ENCODE assay signal across 8 mouse cellular contexts in genomic region chr19:53528131-53528621, GRCm38 (mm10). TPM values are rescaled to one million over a fixed set of nuclear protein-coding genes. Genes with fewer than 3 reads are reported as not detected.
DNase-seq lines count a peak whose midpoint lies in the region; ATAC-seq lines count a peak whose summit lies in the region.

No protein-coding gene starts in this region.

- H3K4me2 ChIP-seq in kidney, embryonic 16.5 days (replicated peaks; ENCODE audit: low read depth, low read length), result peak overlapping the region; percentile 97
- H3K4me2 ChIP-seq in intestine, embryonic 16.5 days (ENCODE audit: low read depth, low read length), result peak overlapping the region; percentile 98
- H3K4me2 ChIP-seq in neural tube, embryonic 12.5 days (replicated peaks), result peak overlapping the region; percentile 93

- H3K36me3 ChIP-seq in kidney, embryonic 16.5 days (ENCODE audit: insufficient read depth, low read length), result no peaks in the 10 kb centered on the region
- H3K36me3 ChIP-seq in embryonic facial prominence, embryonic 10.5 days (replicated peaks), result no peaks in the 10 kb centered on the region
- no peaks in the 10 kb centered on the region for H3K36me3 ChIP-seq in intestine, embryonic 16.5 days (ENCODE audit: control insufficient read depth, insufficient read depth, low read length)
- H3K36me3 ChIP-seq in neural tube, embryonic 12.5 days, result no peaks in the 10 kb centered on the region

- peak overlapping the region; percentile 80 for H3K9ac ChIP-seq in kidney, embryonic 16.5 days (replicated peaks; ENCODE audit: low read length)
- H3K9ac ChIP-seq in intestine, embryonic 16.5 days (ENCODE audit: low read depth, low read length), result peak overlapping the region; percentile 91
- H3K9ac ChIP-seq in neural tube, embryonic 12.5 days, result peak overlapping the region; percentile 72

- peak; percentile 6; the same call in 1 of the 2 replicates for ATAC-seq in kidney, embryonic 16.5 days (ENCODE audit: low FRiP score, low TSS enrichment)
- peak; percentile 10 for ATAC-seq in intestine, embryonic 16.5 days
- peak; percentile 10 for ATAC-seq in neural tube, embryonic 12.5 days (ENCODE audit: low FRiP score, low read depth)
- ATAC-seq in activated CD4-positive, CD25-positive, alpha-beta regulatory T cell, adult 4 months, result no peak

- peaks cover 9% of the 10 kb centered on the region; the same call in 1 of the 2 replicates for H3K27me3 ChIP-seq in kidney, embryonic 16.5 days (ENCODE audit: insufficient read depth, low read length)
- H3K27me3 ChIP-seq in embryonic facial prominence, embryonic 10.5 days (replicated peaks; ENCODE audit: low read depth, poor library complexity, severe bottlenecking), result peaks cover 41% of the 10 kb centered on the region
- no peaks in the 10 kb centered on the region for H3K27me3 ChIP-seq in intestine, embryonic 16.5 days (replicated peaks; ENCODE audit: control insufficient read depth, insufficient read depth, low read length)
- peaks cover 32% of the 10 kb centered on the region for H3K27me3 ChIP-seq in neural tube, embryonic 12.5 days (replicated peaks)

- WGBS in kidney, embryonic 16.5 days, result 1% methylated on average over 13 of the region's 13 CpGs
- under 1% methylated on average over 13 of the region's 13 CpGs for WGBS in embryonic facial prominence, embryonic 10.5 days
- 3% methylated on average over 13 of the region's 13 CpGs for WGBS in intestine, embryonic 16.5 days
- under 1% methylated on average over 13 of the region's 13 CpGs for WGBS in neural tube, embryonic 12.5 days

- H3K27ac ChIP-seq in kidney, embryonic 16.5 days (ENCODE audit: low read length), result no peak overlapping the region
- peak overlapping the region; percentile 86; the same call in 1 of the 2 replicates for H3K27ac ChIP-seq in embryonic facial prominence, embryonic 10.5 days (replicated peaks)
- H3K27ac ChIP-seq in intestine, embryonic 16.5 days (ENCODE audit: low read length), result no peak overlapping the region
- no peak overlapping the region for H3K27ac ChIP-seq in neural tube, embryonic 12.5 days

- peaks cover 39% of the 10 kb centered on the region for H3K4me1 ChIP-seq in kidney, embryonic 16.5 days (ENCODE audit: insufficient read depth, low read length)
- peaks cover 54% of the 10 kb centered on the region for H3K4me1 ChIP-seq in embryonic facial prominence, embryonic 10.5 days
- H3K4me1 ChIP-seq in intestine, embryonic 16.5 days (ENCODE audit: control insufficient read depth, insufficient read depth, low read length), result peaks cover 28% of the 10 kb centered on the region
- H3K4me1 ChIP-seq in neural tube, embryonic 12.5 days, result peaks cover 14% of the 10 kb centered on the region

- no peak for DNase-seq in kidney, postnatal 36 days
- DNase-seq in embryonic facial prominence, embryonic 10.5 days (ENCODE audit: low spot score), result peak; percentile 49
- no peak for DNase-seq in adrenal gland, adult 2 months
- DNase-seq in layer of hippocampus, postnatal 14 days (ENCODE audit: low spot score in 2 of 2), result no peak

- H3K4me3 ChIP-seq in kidney, embryonic 16.5 days (ENCODE audit: low read length), result peak overlapping the region; percentile 76
- peak overlapping the region; percentile 75 for H3K4me3 ChIP-seq in embryonic facial prominence, embryonic 10.5 days
- H3K4me3 ChIP-seq in intestine, embryonic 16.5 days (ENCODE audit: low read length), result peak overlapping the region; percentile 77
- H3K4me3 ChIP-seq in neural tube, embryonic 12.5 days, result peak overlapping the region; percentile 63

- no peaks in the 10 kb centered on the region for H3K9me3 ChIP-seq in kidney, embryonic 16.5 days (ENCODE audit: low read length)
- H3K9me3 ChIP-seq in embryonic facial prominence, embryonic 10.5 days, result no peaks in the 10 kb centered on the region
- no peaks in the 10 kb centered on the region for H3K9me3 ChIP-seq in intestine, embryonic 16.5 days (ENCODE audit: control insufficient read depth, low read length)
- no peaks in the 10 kb centered on the region for H3K9me3 ChIP-seq in neural tube, embryonic 12.5 days

RNA-seq across cellular contexts. Expression of gene Dusp5, which starts 0.7 kb away (rescaled TPM):
- 9.6 and 9.7 TPM in 2 replicates for polyA plus RNA-seq in kidney, embryonic 16.5 days (2015; fragmentation: Nextera tagmentation; extraction: Ambion mirVana)
- 6.9 and 7.8 TPM in 2 replicates for polyA plus RNA-seq in embryonic facial prominence, embryonic 10.5 days (2016; fragmentation: Nextera tagmentation; extraction: Ambion mirVana)
- 7.9 and 11.0 TPM in 2 replicates for polyA plus RNA-seq in intestine, embryonic 16.5 days (2015; fragmentation: Nextera tagmentation; extraction: Ambion mirVana)
- 3.4 and 3.8 TPM in 2 replicates for polyA plus RNA-seq in neural tube, embryonic 12.5 days (2016; fragmentation: Nextera tagmentation; extraction: Ambion mirVana)
- 10 to 100 TPM in 1 of 2 experiments, 1 to 10 TPM in 1; 8.8 to 15.3 TPM for total RNA-seq in adrenal gland, adult 2 months (2021)
- 4.5 and 6.5 TPM in 2 replicates for polyA plus RNA-seq in adrenal gland, adult 2 months (2012; rRNA removed)
- polyA plus RNA-seq in activated CD4-positive, CD25-positive, alpha-beta regulatory T cell, adult 4 months (2017; shearing (Covaris generic)), result 10 to 100 TPM; 10.2 to 11.4 TPM
- total RNA-seq in layer of hippocampus, postnatal 14 days (2021), result 10 to 100 TPM; 16.9 to 19.8 TPM
